Mouse (Mus musculus): Measurements from ENCODE around the gene Nccrp1. TPM values are rescaled to one million over a fixed set of nuclear protein-coding genes. Genes with fewer than 3 reads are reported as not detected.

Gene Nccrp1
- total RNA-seq, 1 experiment from 2014 or later = not detected

DNA sequence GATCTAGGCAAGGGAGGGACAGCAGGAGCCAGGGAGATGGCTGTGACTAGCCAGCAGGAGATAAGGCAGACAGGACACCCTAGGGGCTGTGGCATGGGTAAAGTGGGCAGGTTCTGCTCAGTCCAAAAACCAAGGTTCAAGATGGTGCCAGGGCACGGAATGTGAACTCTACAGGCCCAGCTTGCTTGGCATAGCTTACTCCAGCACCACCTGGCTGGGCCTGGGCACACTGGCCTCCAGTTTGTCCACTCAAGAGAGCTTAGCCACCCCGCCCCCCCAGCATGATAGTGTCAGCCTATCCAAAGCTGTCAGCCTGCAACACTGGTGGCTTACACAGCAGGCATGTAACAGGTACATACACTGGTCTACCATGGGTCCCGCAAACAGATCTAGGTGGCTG lies 26.2 kb upstream of the Nccrp1 start:
- ATAC-seq (replicated peaks in 1 of 2; ENCODE audit: insufficient read depth in 1 of 2, low FRiP score in 2 of 2, low TSS enrichment in 1 of 2, low read depth in 1 of 2, poor library complexity in 2 of 2, severe bottlenecking in 2 of 2) = no peak

- ATAC-seq (replicated peaks in 1 of 2; ENCODE audit: insufficient read depth in 1 of 2, low FRiP score in 2 of 2, low TSS enrichment in 1 of 2, low read depth in 1 of 2, poor library complexity in 2 of 2, severe bottlenecking in 2 of 2) = no peak
Measured at GRCm38 (mm10) chr7:28572689-28573088, 25.6 kb upstream of the Nccrp1 start.

DNA sequence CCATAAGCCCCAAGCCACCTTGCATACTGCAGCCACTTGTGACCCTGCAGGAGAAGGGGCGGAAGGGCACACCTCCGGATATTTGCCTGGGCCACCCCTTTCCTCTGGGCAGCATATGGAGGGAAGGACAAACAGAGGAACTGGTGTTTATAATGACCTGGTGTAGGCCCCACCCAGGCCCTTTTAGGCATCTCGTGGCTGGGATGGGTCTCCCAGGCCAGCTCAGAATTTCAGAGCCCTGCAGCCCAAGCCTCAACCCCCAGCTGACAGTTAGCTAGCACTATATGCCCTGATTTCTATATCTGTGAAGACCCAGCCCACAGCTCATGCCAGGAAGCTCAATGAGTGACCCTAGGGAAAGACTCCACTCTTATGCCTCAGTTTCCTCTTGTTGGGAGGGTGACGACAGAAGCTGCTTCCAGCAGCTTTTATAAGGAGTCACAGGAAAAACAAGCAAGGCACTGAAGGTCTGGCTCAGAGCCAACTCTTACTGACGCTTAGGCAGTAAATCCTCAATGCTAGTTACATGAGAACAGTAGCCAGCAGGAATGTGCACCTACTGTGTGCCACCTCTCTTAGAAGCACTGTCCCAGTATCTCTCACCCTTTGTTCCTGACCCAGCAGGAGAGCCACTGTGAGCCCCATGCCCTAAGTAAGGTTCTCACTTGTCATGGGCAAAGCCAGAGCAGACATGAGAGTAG lies 24.1 kb upstream of the Nccrp1 start:
- no peak for ATAC-seq (replicated peaks in 1 of 2; ENCODE audit: insufficient read depth in 1 of 2, low FRiP score in 2 of 2, low TSS enrichment in 1 of 2, low read depth in 1 of 2, poor library complexity in 2 of 2, severe bottlenecking in 2 of 2)

DNA sequence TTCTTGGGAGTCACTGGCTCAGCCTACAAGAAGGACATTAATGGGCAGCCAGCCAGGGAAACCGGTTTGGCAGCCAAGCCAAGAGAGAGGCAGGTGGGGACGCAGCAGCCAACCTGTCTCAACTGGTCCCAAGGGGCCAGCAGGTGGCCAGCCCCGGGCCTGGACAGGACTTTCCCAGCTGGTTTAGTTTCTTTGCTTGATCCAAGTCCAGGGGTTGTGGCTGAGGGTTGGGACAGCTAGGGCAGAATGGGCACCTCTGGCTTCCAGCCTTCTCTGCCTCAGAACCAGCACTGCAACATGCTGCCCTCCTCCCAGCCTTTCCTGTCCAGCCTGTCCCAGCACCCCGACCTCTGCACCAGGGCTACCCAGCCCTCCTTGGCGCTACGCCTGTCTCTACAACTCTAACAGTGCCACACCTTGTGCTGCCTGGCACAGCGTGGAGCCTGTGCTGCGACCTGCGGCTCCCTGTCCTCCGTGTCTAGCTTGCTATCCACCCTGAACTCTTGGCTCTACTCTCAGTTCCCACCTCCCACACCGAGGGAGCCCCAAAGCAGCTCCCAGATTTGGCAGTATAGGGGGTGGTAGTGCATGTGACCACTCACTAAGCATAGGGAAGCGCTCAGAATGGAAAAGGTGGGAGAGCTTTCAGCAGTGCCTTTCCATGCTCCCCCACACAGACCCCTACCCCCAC lies 23.4 kb upstream of the Nccrp1 start:
- ATAC-seq (replicated peaks in 1 of 2; ENCODE audit: insufficient read depth in 1 of 2, low FRiP score in 2 of 2, low TSS enrichment in 1 of 2, low read depth in 1 of 2, poor library complexity in 2 of 2, severe bottlenecking in 2 of 2) = no peak

GRCm38 (mm10) chr7:28568253-28568652 lies 21.2 kb upstream of the Nccrp1 start:
- ATAC-seq (replicated peaks in 1 of 2; ENCODE audit: insufficient read depth in 1 of 2, low FRiP score in 2 of 2, low TSS enrichment in 1 of 2, low read depth in 1 of 2, poor library complexity in 2 of 2, severe bottlenecking in 2 of 2) = peak; percentile 36 to 68; a peak in 3 of 4 replicates

DNA sequence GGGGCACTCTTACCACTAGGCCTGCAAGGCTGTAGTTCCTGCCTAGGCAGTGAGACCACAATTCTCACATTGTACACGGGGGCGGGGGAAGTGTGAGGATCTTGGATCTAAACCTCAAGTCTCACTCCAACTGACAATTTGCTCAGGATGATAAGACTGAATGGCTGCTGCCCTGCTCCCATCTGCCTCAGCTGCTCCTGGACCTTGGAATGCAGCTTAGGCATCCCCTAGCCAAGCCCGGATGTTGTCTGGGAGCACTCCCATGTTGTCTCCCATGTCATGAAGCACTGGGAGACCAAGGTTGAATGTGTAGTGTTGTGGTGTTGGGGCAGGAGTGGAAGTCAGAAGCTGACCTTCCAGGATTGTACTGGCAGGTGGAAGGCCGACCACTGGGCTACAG lies 20.5 kb upstream of the Nccrp1 start:
- ATAC-seq (replicated peaks in 1 of 2; ENCODE audit: insufficient read depth in 1 of 2, low FRiP score in 2 of 2, low TSS enrichment in 1 of 2, low read depth in 1 of 2, poor library complexity in 2 of 2, severe bottlenecking in 2 of 2) = no peak

- ATAC-seq (replicated peaks in 1 of 2; ENCODE audit: insufficient read depth in 1 of 2, low FRiP score in 2 of 2, low TSS enrichment in 1 of 2, low read depth in 1 of 2, poor library complexity in 2 of 2, severe bottlenecking in 2 of 2) = peak in 1 of 2 experiments; percentile 48; a peak in 2 of 4 replicates
Measured at GRCm38 (mm10) chr7:28565407-28565806, 18.4 kb upstream of the Nccrp1 start.

DNA sequence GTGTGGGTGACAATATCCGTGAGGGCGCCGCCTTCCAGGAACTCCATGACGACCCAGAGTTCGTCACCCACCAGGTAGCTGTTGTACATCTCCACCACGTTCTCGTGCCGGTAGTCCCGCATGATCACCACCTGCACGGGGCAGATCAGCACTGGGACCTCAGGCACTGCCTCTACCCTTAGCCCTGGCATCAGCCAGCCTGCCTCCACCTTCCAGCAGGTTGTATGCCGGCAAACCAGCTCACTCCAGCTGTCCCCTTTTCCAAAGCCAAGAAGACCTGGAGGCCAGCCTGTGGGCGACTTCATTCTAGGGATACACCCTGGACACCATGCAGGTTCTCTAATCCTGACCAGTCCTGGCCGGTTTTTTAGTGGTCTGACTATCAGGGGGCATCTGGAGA lies 15.9 kb upstream of the Nccrp1 start:
- ATAC-seq (replicated peaks in 1 of 2; ENCODE audit: insufficient read depth in 1 of 2, low FRiP score in 2 of 2, low TSS enrichment in 1 of 2, low read depth in 1 of 2, poor library complexity in 2 of 2, severe bottlenecking in 2 of 2) = no peak

DNA sequence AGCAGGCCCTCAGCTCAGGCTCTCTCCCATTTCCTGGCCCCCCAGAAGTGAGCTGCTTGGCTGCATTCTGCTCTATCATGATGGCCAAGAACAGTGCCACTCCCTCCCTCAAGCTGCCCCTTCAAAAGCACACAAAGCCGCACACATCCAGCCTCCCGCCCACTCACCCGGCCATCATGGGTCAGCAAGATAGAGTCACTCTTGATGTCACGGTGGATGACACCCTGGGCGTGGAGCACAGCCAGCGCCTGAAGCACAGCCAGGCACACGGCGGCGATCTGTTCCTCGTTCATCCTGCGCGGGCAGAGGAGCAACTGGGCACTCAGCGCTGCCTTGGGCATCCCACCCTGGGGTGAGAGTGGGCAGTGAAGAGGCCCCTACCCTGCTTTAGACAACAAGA lies 15.3 kb upstream of the Nccrp1 start:
- ATAC-seq (replicated peaks in 1 of 2; ENCODE audit: insufficient read depth in 1 of 2, low FRiP score in 2 of 2, low TSS enrichment in 1 of 2, low read depth in 1 of 2, poor library complexity in 2 of 2, severe bottlenecking in 2 of 2) = no peak

GRCm38 (mm10) chr7:28561967-28562366 lies 14.9 kb upstream of the Nccrp1 start:
- ATAC-seq (replicated peaks in 1 of 2; ENCODE audit: insufficient read depth in 1 of 2, low FRiP score in 2 of 2, low TSS enrichment in 1 of 2, low read depth in 1 of 2, poor library complexity in 2 of 2, severe bottlenecking in 2 of 2) = no peak

- no peak for ATAC-seq (replicated peaks in 1 of 2; ENCODE audit: insufficient read depth in 1 of 2, low FRiP score in 2 of 2, low TSS enrichment in 1 of 2, low read depth in 1 of 2, poor library complexity in 2 of 2, severe bottlenecking in 2 of 2)
Measured at GRCm38 (mm10) chr7:28560856-28561255, 13.8 kb upstream of the Nccrp1 start.

DNA sequence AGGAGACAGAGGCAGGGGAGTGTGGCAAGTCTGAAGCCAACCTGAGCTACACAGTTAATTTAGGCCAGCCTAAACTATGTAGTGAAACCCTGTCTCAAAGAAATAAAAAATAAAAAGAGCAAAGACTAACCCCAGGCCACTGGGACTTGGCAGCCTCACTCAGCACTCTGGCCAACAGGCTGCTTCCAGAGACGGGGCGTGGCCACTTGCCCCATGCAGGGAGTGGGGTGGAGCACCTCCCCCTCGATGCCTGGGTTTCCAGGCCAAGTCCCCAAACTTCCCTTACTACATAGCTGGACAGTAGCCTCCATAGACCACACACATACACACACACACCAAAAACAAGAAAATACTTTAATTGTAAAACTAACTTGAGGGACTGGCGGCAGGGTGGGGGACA lies 11.4 kb upstream of the Nccrp1 start:
- ATAC-seq (replicated peaks in 1 of 2; ENCODE audit: insufficient read depth in 1 of 2, low FRiP score in 2 of 2, low TSS enrichment in 1 of 2, low read depth in 1 of 2, poor library complexity in 2 of 2, severe bottlenecking in 2 of 2) = no peak

DNA sequence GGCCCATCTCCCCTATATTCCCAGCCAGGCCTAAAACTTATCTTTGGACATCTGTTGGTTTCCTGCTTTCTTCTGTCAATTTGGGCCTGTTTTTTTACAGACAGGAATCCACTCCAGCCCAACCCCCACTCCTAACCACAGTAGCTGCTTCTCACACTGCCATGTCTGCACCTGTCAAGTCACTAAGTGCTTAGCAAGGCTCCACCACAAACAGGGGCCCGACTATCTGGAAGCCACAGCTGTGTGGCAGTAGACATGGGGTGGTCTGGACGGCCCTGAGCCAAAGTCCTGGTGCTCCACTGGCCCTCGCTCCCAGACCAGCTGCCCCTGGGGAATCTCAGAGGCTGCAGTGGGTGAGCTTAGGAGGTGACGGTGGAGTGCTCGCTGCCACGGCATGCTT lies 10.7 kb upstream of the Nccrp1 start:
- peak; percentile 73 to 74 for ATAC-seq (replicated peaks in 1 of 2; ENCODE audit: insufficient read depth in 1 of 2, low FRiP score in 2 of 2, low TSS enrichment in 1 of 2, low read depth in 1 of 2, poor library complexity in 2 of 2, severe bottlenecking in 2 of 2)

GRCm38 (mm10) chr7:28557069-28557468 lies 10.0 kb upstream of the Nccrp1 start:
- no peak for ATAC-seq (replicated peaks in 1 of 2; ENCODE audit: insufficient read depth in 1 of 2, low FRiP score in 2 of 2, low TSS enrichment in 1 of 2, low read depth in 1 of 2, poor library complexity in 2 of 2, severe bottlenecking in 2 of 2)

DNA sequence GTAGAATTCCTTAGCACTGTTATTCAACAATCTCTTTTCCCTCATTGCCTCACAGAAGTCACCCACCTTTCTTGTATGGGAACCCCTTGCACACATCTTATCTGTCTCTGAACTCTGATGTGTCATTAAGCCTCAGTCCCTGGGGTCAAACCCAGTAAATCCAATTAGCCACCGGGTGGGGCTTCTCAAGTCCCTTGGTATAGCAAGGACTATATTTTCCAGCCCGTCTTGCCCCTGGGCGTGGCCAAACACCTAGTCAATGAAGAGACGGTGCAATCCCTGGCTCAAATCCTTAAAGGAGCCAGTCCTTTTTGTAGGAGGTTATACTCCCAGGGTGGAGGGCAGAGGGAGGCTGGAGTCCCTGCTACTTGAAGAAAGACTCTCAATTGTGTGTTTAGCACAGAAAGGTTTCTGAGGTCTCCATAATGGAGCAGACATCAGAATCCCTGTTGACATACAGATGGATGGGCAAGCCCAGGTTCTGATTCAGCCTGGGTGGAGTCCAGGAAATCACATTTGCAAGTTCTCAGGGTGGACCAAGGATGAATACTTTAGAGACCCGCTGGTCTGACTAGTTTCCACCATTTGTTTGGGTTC lies 9.0 kb upstream of the Nccrp1 start:
- no peak for ATAC-seq (replicated peaks in 1 of 2; ENCODE audit: insufficient read depth in 1 of 2, low FRiP score in 2 of 2, low TSS enrichment in 1 of 2, low read depth in 1 of 2, poor library complexity in 2 of 2, severe bottlenecking in 2 of 2)

DNA sequence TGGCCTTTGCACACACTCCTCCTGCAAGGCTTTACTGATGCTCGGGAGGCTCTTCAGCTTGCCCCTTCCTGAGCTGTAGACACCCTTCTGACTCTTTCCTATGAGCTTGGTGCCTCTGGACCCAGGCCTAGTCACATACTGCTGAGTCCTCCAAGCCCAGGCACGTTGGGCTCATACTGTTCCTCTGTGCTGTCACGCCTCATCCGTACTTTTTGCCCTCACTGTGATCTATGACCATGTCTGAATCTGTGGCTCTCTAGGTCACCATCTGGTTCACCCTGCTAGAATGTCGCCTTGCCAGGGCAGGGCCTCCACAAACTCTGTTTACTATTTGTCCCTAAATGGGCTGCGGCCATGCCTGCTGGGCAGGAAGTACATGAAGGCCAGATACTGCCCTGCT lies 6.0 kb upstream of the Nccrp1 start:
- no peak for ATAC-seq (replicated peaks in 1 of 2; ENCODE audit: insufficient read depth in 1 of 2, low FRiP score in 2 of 2, low TSS enrichment in 1 of 2, low read depth in 1 of 2, poor library complexity in 2 of 2, severe bottlenecking in 2 of 2)

DNA sequence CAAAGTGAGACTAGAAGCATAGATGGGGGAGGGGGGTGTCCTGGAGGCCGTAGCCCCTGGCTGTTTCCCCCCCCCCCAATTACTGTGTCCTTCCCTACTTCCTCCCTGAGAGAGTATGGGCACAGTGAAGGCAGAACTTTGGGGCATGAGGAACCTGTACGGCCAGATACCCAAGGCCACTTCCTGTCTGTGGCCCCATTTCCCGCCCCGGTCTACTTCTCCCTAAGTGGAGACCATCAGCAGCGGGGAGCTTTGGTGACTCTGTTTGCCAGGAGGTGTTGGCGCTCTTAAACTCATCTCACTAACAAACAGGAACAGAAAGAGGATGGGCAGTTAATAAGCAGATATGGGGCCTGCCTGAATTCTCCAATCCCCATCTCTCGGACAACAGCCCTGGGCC lies 574 bp upstream of the Nccrp1 start:
- peak; percentile 62 to 74 for ATAC-seq (replicated peaks in 1 of 2; ENCODE audit: insufficient read depth in 1 of 2, low FRiP score in 2 of 2, low TSS enrichment in 1 of 2, low read depth in 1 of 2, poor library complexity in 2 of 2, severe bottlenecking in 2 of 2)

DNA sequence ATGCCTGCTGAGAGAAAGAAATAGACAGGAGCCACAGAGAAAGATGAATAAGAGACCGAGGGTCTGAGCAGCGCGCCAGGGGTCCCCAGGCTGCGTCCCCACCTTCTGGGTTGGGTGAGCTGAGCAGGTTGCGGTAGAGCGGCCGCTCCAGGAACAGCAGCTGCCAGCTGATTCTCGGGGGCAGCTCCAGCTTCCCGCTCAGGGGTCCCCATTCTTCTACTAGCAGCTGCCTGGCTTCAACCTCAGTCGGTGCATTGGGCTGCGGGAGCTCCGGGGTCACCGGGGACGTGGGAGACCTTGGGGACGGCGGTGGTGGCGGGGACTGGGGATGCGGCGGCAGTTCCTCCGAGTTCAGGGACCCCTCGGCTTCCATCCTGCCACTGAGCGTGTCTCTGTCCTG lies 405 bp downstream of the Nccrp1 start:
- ATAC-seq (replicated peaks in 1 of 2; ENCODE audit: insufficient read depth in 1 of 2, low FRiP score in 2 of 2, low TSS enrichment in 1 of 2, low read depth in 1 of 2, poor library complexity in 2 of 2, severe bottlenecking in 2 of 2) = no peak

DNA sequence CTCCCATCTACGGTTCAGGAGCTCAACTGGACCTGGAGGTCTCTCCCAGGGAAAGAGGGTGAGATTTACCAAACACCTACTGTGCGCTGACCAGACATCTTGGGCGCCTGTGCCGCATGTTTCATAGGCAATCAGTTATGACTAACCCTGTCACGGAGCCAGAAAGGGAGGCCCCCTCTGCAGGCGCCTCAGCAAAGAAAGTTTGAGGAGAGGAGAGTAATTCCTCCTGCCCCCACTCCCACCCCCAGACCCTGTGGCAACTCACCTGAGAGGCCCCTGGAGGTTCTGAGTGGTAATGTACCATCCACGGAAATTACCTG lies 1.2 kb downstream of the Nccrp1 start:
- ATAC-seq (replicated peaks in 1 of 2; ENCODE audit: insufficient read depth in 1 of 2, low FRiP score in 2 of 2, low TSS enrichment in 1 of 2, low read depth in 1 of 2, poor library complexity in 2 of 2, severe bottlenecking in 2 of 2) = no peak

All from hematopoietic stem cell, adult 5-6 weeks (primary cell).